Comparison of ENCODE assay signal across 27 mouse cellular contexts in genomic region chr11:102794157-102794556, GRCm38 (mm10). TPM values are rescaled to one million over a fixed set of nuclear protein-coding genes. Genes with fewer than 3 reads are reported as not detected.
DNase-seq lines count a peak whose midpoint lies in the region; ATAC-seq lines count a peak whose summit lies in the region.
"Had no signal": no experiment of that assay in that cellular context is flagged by ENCODE, and none has a peak within 500 bp of the region (broad histone marks: within the 10 kb centered on the region; RNA-seq: fewer than 3 reads in every experiment).

No protein-coding gene starts in this region.

- peak overlapping the region; percentile 24; the same call in 1 of the 2 replicates for H3K4me2 ChIP-seq in heart, embryonic 11.5 days
- H3K4me2 ChIP-seq in kidney, embryonic 16.5 days (replicated peaks; ENCODE audit: low read depth, low read length), result no peak overlapping the region
- H3K4me2 ChIP-seq in heart, embryonic 16.5 days (ENCODE audit: low read depth, low read length), result no peak overlapping the region
- no peak overlapping the region for H3K4me2 ChIP-seq in stomach, embryonic 15.5 days
- H3K4me2 ChIP-seq: embryonic facial prominence, embryonic 12.5 days; forebrain, embryonic 12.5 days; limb, embryonic 15.5 days; lung, embryonic 15.5 days had no signal

- DNase-seq in heart, postnatal 25 days (ENCODE audit: low spot score), result no peak
- no peak for DNase-seq in kidney, postnatal 14 days
- DNase-seq in layer of hippocampus, postnatal 14 days (ENCODE audit: low spot score in 2 of 2), result no peak
- DNase-seq: adrenal gland, adult 8-10 months; B cell, adult 2 months; cerebellum, adult 2 months; cerebellum, postnatal 25 days; gastrocnemius, postnatal 36 days; left cerebral cortex, postnatal 4 days; lung, postnatal 4 days; midbrain, embryonic 14.5 days had no signal

- H3K27me3 ChIP-seq in heart, embryonic 11.5 days (ENCODE audit: control insufficient read depth, insufficient read depth, low read length), result no peaks in the 10 kb centered on the region
- no peaks in the 10 kb centered on the region for H3K27me3 ChIP-seq in kidney, embryonic 16.5 days (ENCODE audit: insufficient read depth, low read length)
- no peaks in the 10 kb centered on the region for H3K27me3 ChIP-seq in heart, embryonic 16.5 days (ENCODE audit: control insufficient read depth, insufficient read depth, low read length)
- H3K27me3 ChIP-seq in stomach, embryonic 15.5 days (replicated peaks), result no peaks in the 10 kb centered on the region
- H3K27me3 ChIP-seq: embryonic facial prominence, embryonic 12.5 days; forebrain, embryonic 12.5 days; limb, embryonic 15.5 days; lung, embryonic 15.5 days had no signal

- WGBS in heart, embryonic 11.5 days (ENCODE audit: insufficient replicate concordance), result 33% methylated on average over 8 of the region's 8 CpGs
- 12% methylated on average over 8 of the region's 8 CpGs for WGBS in kidney, embryonic 16.5 days
- 32% methylated on average over 8 of the region's 8 CpGs for WGBS in heart, embryonic 16.5 days
- 44% methylated on average over 8 of the region's 8 CpGs for WGBS in stomach, embryonic 15.5 days

- H3K9me3 ChIP-seq in heart, embryonic 11.5 days (replicated peaks; ENCODE audit: control insufficient read depth, low read length), result no peaks in the 10 kb centered on the region
- H3K9me3 ChIP-seq in kidney, embryonic 16.5 days (ENCODE audit: low read length), result no peaks in the 10 kb centered on the region
- H3K9me3 ChIP-seq in heart, embryonic 16.5 days (replicated peaks; ENCODE audit: control insufficient read depth, low read length), result no peaks in the 10 kb centered on the region
- no peaks in the 10 kb centered on the region for H3K9me3 ChIP-seq in stomach, embryonic 15.5 days
- H3K9me3 ChIP-seq: embryonic facial prominence, embryonic 12.5 days; forebrain, embryonic 12.5 days; G1E; limb, embryonic 15.5 days; lung, embryonic 15.5 days had no signal

- peaks cover 2% of the 10 kb centered on the region; the same call in 1 of the 2 replicates for H3K36me3 ChIP-seq in heart, embryonic 11.5 days (ENCODE audit: control insufficient read depth, insufficient read depth, low read length)
- peaks cover 12% of the 10 kb centered on the region; the same call in 1 of the 2 replicates for H3K36me3 ChIP-seq in kidney, embryonic 16.5 days (ENCODE audit: insufficient read depth, low read length)
- H3K36me3 ChIP-seq in heart, embryonic 16.5 days (ENCODE audit: control insufficient read depth, insufficient read depth), result peaks cover 11% of the 10 kb centered on the region
- H3K36me3 ChIP-seq in stomach, embryonic 15.5 days, result peaks cover 3% of the 10 kb centered on the region; the same call in 1 of the 2 replicates
- H3K36me3 ChIP-seq: G1E had no signal

- H3K4me3 ChIP-seq in heart, embryonic 11.5 days (ENCODE audit: low read depth, low read length), result no peak overlapping the region
- H3K4me3 ChIP-seq in kidney, embryonic 16.5 days (ENCODE audit: low read length), result no peak overlapping the region
- H3K4me3 ChIP-seq in heart, embryonic 16.5 days (ENCODE audit: low read length), result no peak overlapping the region
- no peak overlapping the region for H3K4me3 ChIP-seq in stomach, embryonic 15.5 days (replicated peaks)
- H3K4me3 ChIP-seq: embryonic facial prominence, embryonic 12.5 days; forebrain, embryonic 12.5 days; limb, embryonic 15.5 days; lung, embryonic 15.5 days had no signal

- peaks cover 36% of the 10 kb centered on the region for H3K4me1 ChIP-seq in heart, embryonic 11.5 days (ENCODE audit: control insufficient read depth, insufficient read depth, low read length)
- H3K4me1 ChIP-seq in kidney, embryonic 16.5 days (ENCODE audit: insufficient read depth, low read length), result peaks cover 33% of the 10 kb centered on the region
- peaks cover 33% of the 10 kb centered on the region for H3K4me1 ChIP-seq in heart, embryonic 16.5 days (ENCODE audit: control insufficient read depth, insufficient read depth, low read length)
- 0 out of 2 replicates have a peak, but pooled peaks cover 3% of the 10 kb centered on the region for H3K4me1 ChIP-seq in stomach, embryonic 15.5 days
- H3K4me1 ChIP-seq: forebrain, embryonic 12.5 days; lung, embryonic 15.5 days had no signal

- H3K9ac ChIP-seq in heart, embryonic 11.5 days (ENCODE audit: low read depth, low read length), result no peak overlapping the region; the same call in 1 of the 2 replicates
- H3K9ac ChIP-seq in kidney, embryonic 16.5 days (replicated peaks; ENCODE audit: low read length), result no peak overlapping the region
- H3K9ac ChIP-seq in heart, embryonic 16.5 days (ENCODE audit: low read length), result peak overlapping the region; percentile 38
- no peak overlapping the region for H3K9ac ChIP-seq in stomach, embryonic 15.5 days
- H3K9ac ChIP-seq: embryonic facial prominence, embryonic 12.5 days; forebrain, embryonic 12.5 days; limb, embryonic 15.5 days; liver, embryonic 14.5 days; lung, embryonic 15.5 days had no signal

- peak overlapping the region; percentile 82 for H3K27ac ChIP-seq in heart, embryonic 11.5 days (ENCODE audit: low read depth, low read length)
- H3K27ac ChIP-seq in kidney, embryonic 16.5 days (ENCODE audit: low read length), result 0 out of 2 replicates have a peak overlapping the region, but pooled peaks have one; percentile 35
- H3K27ac ChIP-seq in heart, embryonic 16.5 days (ENCODE audit: low read length), result peak overlapping the region; percentile 62
- 0 out of 2 replicates have a peak overlapping the region, but pooled peaks have one; percentile 3 for H3K27ac ChIP-seq in stomach, embryonic 15.5 days
- H3K27ac ChIP-seq: embryonic facial prominence, embryonic 12.5 days; forebrain, embryonic 12.5 days; limb, embryonic 15.5 days; liver, embryonic 14.5 days; lung, embryonic 15.5 days had no signal

- intact Hi-C loops in heart, postnatal 25 days (cut with DNase I), result no loop called here

- no peak for ATAC-seq in heart, embryonic 11.5 days (replicated peaks; ENCODE audit: insufficient number of reproducible peaks, low FRiP score, low TSS enrichment)
- ATAC-seq in kidney, embryonic 16.5 days (ENCODE audit: low FRiP score, low TSS enrichment), result peak; percentile 55; the same call in 1 of the 2 replicates
- 0 out of 2 replicates have a peak, but pooled peaks have one; percentile 46 for ATAC-seq in heart, embryonic 16.5 days (replicated peaks; ENCODE audit: extremely low read depth, insufficient read depth, low FRiP score)
- ATAC-seq in stomach, embryonic 15.5 days (ENCODE audit: insufficient read depth, low FRiP score, low read depth), result no peak
- ATAC-seq: activated CD4-positive, CD25-positive, alpha-beta regulatory T cell, adult 4 months; intestine, postnatal 0 days had no signal

RNA-seq across cellular contexts. Expression of gene Gjc1, which starts 25.3 kb away (rescaled TPM):
- polyA plus RNA-seq in heart, embryonic 11.5 days (2014; fragmentation: Nextera tagmentation; extraction: Ambion mirVana), result 56.6 and 59.7 TPM in 2 replicates
- total RNA-seq in heart, postnatal 25 days (2021), result 10 to 100 TPM; 27.4 to 29.2 TPM
- 54.5 and 55.4 TPM in 2 replicates for polyA plus RNA-seq in kidney, embryonic 16.5 days (2015; fragmentation: Nextera tagmentation; extraction: Ambion mirVana)
- polyA plus RNA-seq in heart, embryonic 16.5 days (2015; fragmentation: Nextera tagmentation; extraction: Ambion mirVana), result 45.5 and 46.3 TPM in 2 replicates
- 39.0 and 43.7 TPM in 2 replicates for polyA plus RNA-seq in stomach, embryonic 15.5 days (2015; fragmentation: Nextera tagmentation; extraction: Ambion mirVana)
- 10 to 100 TPM; 10.3 to 12.9 TPM for total RNA-seq in layer of hippocampus, postnatal 14 days (2021)
- total RNA-seq: CH12.LX; megakaryocyte-erythroid progenitor cell, adult 5-6 weeks had no signal
- polyA plus RNA-seq: G1E had no signal

RNA-seq across cellular contexts. Expression of gene Adam11, which starts 32.9 kb away (rescaled TPM):
- 5.4 and 6.7 TPM in 2 replicates for polyA plus RNA-seq in heart, embryonic 11.5 days (2014; fragmentation: Nextera tagmentation; extraction: Ambion mirVana)
- 1 to 10 TPM; 3.8 to 4.1 TPM for total RNA-seq in heart, postnatal 25 days (2021)
- polyA plus RNA-seq in kidney, embryonic 16.5 days (2015; fragmentation: Nextera tagmentation; extraction: Ambion mirVana), result 8.7 and 8.8 TPM in 2 replicates
- polyA plus RNA-seq in heart, embryonic 16.5 days (2015; fragmentation: Nextera tagmentation; extraction: Ambion mirVana), result 5.2 and 5.3 TPM in 2 replicates
- polyA plus RNA-seq in stomach, embryonic 15.5 days (2015; fragmentation: Nextera tagmentation; extraction: Ambion mirVana), result 4.7 and 7.7 TPM in 2 replicates
- total RNA-seq in layer of hippocampus, postnatal 14 days (2021), result 100 to 1,000 TPM; 186 to 207 TPM
- total RNA-seq: CH12.LX had no signal
- polyA plus RNA-seq: activated CD4-positive, CD25-positive, alpha-beta regulatory T cell, adult 4 months; G1E had no signal

RNA-seq across cellular contexts. Expression of gene Higd1b, which starts 41.5 kb away (rescaled TPM):
- not detected in 2 replicates for polyA plus RNA-seq in heart, embryonic 11.5 days (2014; fragmentation: Nextera tagmentation; extraction: Ambion mirVana)
- total RNA-seq in heart, postnatal 25 days (2021), result 10 to 100 TPM; 11.6 to 17.6 TPM
- 0.42 and 2.5 TPM in 2 replicates for polyA plus RNA-seq in kidney, embryonic 16.5 days (2015; fragmentation: Nextera tagmentation; extraction: Ambion mirVana)
- polyA plus RNA-seq in heart, embryonic 16.5 days (2015; fragmentation: Nextera tagmentation; extraction: Ambion mirVana), result 6.4 and 9.9 TPM in 2 replicates
- polyA plus RNA-seq in stomach, embryonic 15.5 days (2015; fragmentation: Nextera tagmentation; extraction: Ambion mirVana), result 1.4 and 1.5 TPM in 2 replicates
- total RNA-seq in layer of hippocampus, postnatal 14 days (2021), result 1 to 10 TPM; 5.3 to 6.5 TPM
- total RNA-seq: CH12.LX; G1E; megakaryocyte-erythroid progenitor cell, adult 5-6 weeks had no signal
- polyA plus RNA-seq: activated CD4-positive, CD25-positive, alpha-beta regulatory T cell, adult 4 months; embryonic facial prominence, embryonic 12.5 days; forebrain, embryonic 12.5 days; G1E; hindbrain, embryonic 11.5 days; liver, embryonic 14.5 days; neural tube, embryonic 11.5 days had no signal

Comparison
In these comparisons a context has a peak if more than half of its experiments do, and no peak if none do; other contexts are left out.
1. ATAC-seq: peak in kidney, embryonic 16.5 days (single experiment) and heart, embryonic 16.5 days (single experiment); none in heart, embryonic 11.5 days (single experiment) and stomach, embryonic 15.5 days (single experiment).
2. H3K27ac ChIP-seq: peak in every context shown above with its lines; median percentile 82 in heart, embryonic 11.5 days; 62 in heart, embryonic 16.5 days; 35 in kidney, embryonic 16.5 days; 3 in stomach, embryonic 15.5 days.